Mouse (Mus musculus) neural tube, embryonic 14.5 days (tissue): Measurements from ENCODE around the gene Cobl. TPM values are rescaled to one million over a fixed set of nuclear protein-coding genes. Genes with fewer than 3 reads are reported as not detected.

Source experiments
- ATAC-seq: fragments of 200-750 bp; cut with Nextera tagmentation; 2 replicates; pipeline ENCODE4 v1.8.0; 2017; ENCODE audit warnings: low read depth, mild to moderate bottlenecking, moderate TSS enrichment, moderate library complexity
- H3K27ac ChIP-seq: fragments of 300-500 bp; sonication (generic); 2 replicates; pipeline ENCODE4 v1.5.1; 2014; ENCODE audit warnings: low read depth, mild to moderate bottlenecking, control low read depth, low read length, moderate library complexity, mixed read lengths
- H3K27me3 ChIP-seq: fragments of 300-500 bp; sonication (generic); 2 replicates; pipeline ENCODE4 v1.6.1; 2014; ENCODE audit warnings: low read length; ENCODE audit not compliant: control insufficient read depth, insufficient read depth
- H3K36me3 ChIP-seq: fragments of 300-500 bp; sonication (generic); 2 replicates; pipeline ENCODE4 v1.6.1; 2014; ENCODE audit warnings: low read length, mixed read lengths; ENCODE audit not compliant: control insufficient read depth, insufficient read depth
- H3K4me1 ChIP-seq: fragments of 300-500 bp; sonication (generic); 2 replicates; pipeline ENCODE4 v1.6.1; 2014; ENCODE audit warnings: low read length; ENCODE audit not compliant: control insufficient read depth, insufficient read depth
- H3K4me2 ChIP-seq: fragments of 300-500 bp; sonication (generic); 2 replicates; pipeline ENCODE4 v1.6.1; 2014; ENCODE audit warnings: mild to moderate bottlenecking, low read depth, low read length, control low read depth
- H3K4me3 ChIP-seq: fragments of 300-500 bp; sonication (generic); 2 replicates; pipeline ENCODE4 v1.5.1; 2014; ENCODE audit warnings: low read depth, low read length, control low read depth, mixed read lengths
- H3K9ac ChIP-seq: fragments of 300-500 bp; sonication (generic); replicated peaks from 2 replicates; pipeline ENCODE4 v1.6.1; 2014; ENCODE audit warnings: low read depth, mild to moderate bottlenecking, control low read depth, low read length, mixed read lengths
- H3K9me3 ChIP-seq: fragments of 300-500 bp; sonication (generic); 2 replicates; pipeline ENCODE4 v1.6.1; 2016; ENCODE audit warnings: low read length; ENCODE audit not compliant: control insufficient read depth
- WGBS: fragments of 180-500 bp; shearing (Covaris S2); extraction: QIAGEN DNeasy Blood & Tissue Kit; methylation state at CpG from one replicate; pipeline ENCODE4 v1.1.7; 2014; 5-methylcytosine and 5-hydroxymethylcytosine counted together
- polyA plus RNA-seq: library from polyadenylated mRNA; unstranded; fragments of >200 nt; fragmentation: Nextera tagmentation; extraction: Ambion mirVana; gene quantifications from 2 replicates; pipeline ENCODE4 v1.2.1, GENCODE M21; 2014

Gene Cobl
- polyA plus RNA-seq, 1 experiment from 2014 or later: 16.3 TPM

DNA sequence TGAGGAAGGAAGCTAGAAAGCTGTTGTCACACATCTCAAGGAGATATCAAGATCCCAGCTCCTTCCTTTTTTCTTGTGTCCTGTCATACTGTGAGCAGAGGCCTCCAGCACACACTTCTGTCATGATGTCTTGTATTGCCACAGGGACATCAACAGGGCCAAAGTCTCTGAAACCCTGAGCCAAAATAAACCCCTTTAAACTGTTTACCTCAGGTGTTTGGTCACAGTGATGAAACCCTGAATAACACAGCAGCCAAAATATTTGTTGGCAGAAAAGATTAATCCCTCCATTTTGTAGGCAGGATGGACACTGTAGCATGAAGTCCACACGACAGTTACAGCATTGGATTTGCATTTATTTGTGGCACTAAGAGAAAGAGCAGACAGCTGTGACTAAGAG lies 228.4 kb downstream of the Cobl start:
- WGBS: 82% methylated on average over 1 of the region's 1 CpGs
- no peak for ATAC-seq

GRCm38 (mm10) chr11:12234876-12235275 lies 229.9 kb downstream of the Cobl start:
- no peak overlapping the region for H3K9ac ChIP-seq
- H3K27ac ChIP-seq: no peak overlapping the region
- no peak overlapping the region for H3K4me2 ChIP-seq
- 78% methylated on average over 4 of the region's 4 CpGs for WGBS
- no peak overlapping the region for H3K4me3 ChIP-seq
- H3K27me3 ChIP-seq: no peaks in the 10 kb centered on the region
- H3K36me3 ChIP-seq: no peaks in the 10 kb centered on the region
- H3K4me1 ChIP-seq: no peaks in the 10 kb centered on the region
- no peak for ATAC-seq
- no peaks in the 10 kb centered on the region for H3K9me3 ChIP-seq

More for the DNA sequence above, 228.4 kb downstream of the Cobl start:
- no peak overlapping the region for H3K27ac ChIP-seq
- H3K4me1 ChIP-seq: no peaks in the 10 kb centered on the region
- H3K36me3 ChIP-seq: no peaks in the 10 kb centered on the region
- no peaks in the 10 kb centered on the region for H3K27me3 ChIP-seq
- no peak overlapping the region for H3K4me2 ChIP-seq
- no peak overlapping the region for H3K4me3 ChIP-seq
- H3K9me3 ChIP-seq: no peaks in the 10 kb centered on the region
- no peak overlapping the region for H3K9ac ChIP-seq

- Histone ChIP-seq H3K27ac (no peak overlapping the region), H3K4me1 (no peaks in the 10 kb centered on the region), H3K9me3 (no peaks in the 10 kb centered on the region), H3K4me3 (no peak overlapping the region), H3K27me3 (no peaks in the 10 kb centered on the region), H3K36me3 (no peaks in the 10 kb centered on the region), H3K4me2 (no peak overlapping the region), H3K9ac (no peak overlapping the region)
- ATAC-seq: no peak
- WGBS: 94% methylated on average over 1 of the region's 1 CpGs
Observed at GRCm38 (mm10) chr11:12234126-12234525, 230.6 kb downstream of the Cobl start.

GRCm38 (mm10) chr11:12232743-12233125 lies 232.0 kb downstream of the Cobl start:
- H3K9me3 ChIP-seq: no peaks in the 10 kb centered on the region
- H3K27me3 ChIP-seq: no peaks in the 10 kb centered on the region
- no peaks in the 10 kb centered on the region for H3K36me3 ChIP-seq
- no peak overlapping the region for H3K9ac ChIP-seq
- H3K4me1 ChIP-seq: no peaks in the 10 kb centered on the region
- no peak overlapping the region for H3K4me3 ChIP-seq
- 82% methylated on average over 3 of the region's 3 CpGs for WGBS
- ATAC-seq: no peak
- no peak overlapping the region for H3K27ac ChIP-seq
- H3K4me2 ChIP-seq: no peak overlapping the region

GRCm38 (mm10) chr11:12232041-12232742 lies 232.6 kb downstream of the Cobl start:
- H3K36me3 ChIP-seq: no peaks in the 10 kb centered on the region
- H3K4me2 ChIP-seq: no peak overlapping the region
- no peaks in the 10 kb centered on the region for H3K4me1 ChIP-seq
- H3K9ac ChIP-seq: no peak overlapping the region
- H3K4me3 ChIP-seq: no peak overlapping the region
- 70% methylated on average over 10 of the region's 10 CpGs for WGBS
- no peak overlapping the region for H3K27ac ChIP-seq
- peak; percentile 57; the same call in 1 of the 2 replicates for ATAC-seq
- no peaks in the 10 kb centered on the region for H3K9me3 ChIP-seq
- no peaks in the 10 kb centered on the region for H3K27me3 ChIP-seq

DNA sequence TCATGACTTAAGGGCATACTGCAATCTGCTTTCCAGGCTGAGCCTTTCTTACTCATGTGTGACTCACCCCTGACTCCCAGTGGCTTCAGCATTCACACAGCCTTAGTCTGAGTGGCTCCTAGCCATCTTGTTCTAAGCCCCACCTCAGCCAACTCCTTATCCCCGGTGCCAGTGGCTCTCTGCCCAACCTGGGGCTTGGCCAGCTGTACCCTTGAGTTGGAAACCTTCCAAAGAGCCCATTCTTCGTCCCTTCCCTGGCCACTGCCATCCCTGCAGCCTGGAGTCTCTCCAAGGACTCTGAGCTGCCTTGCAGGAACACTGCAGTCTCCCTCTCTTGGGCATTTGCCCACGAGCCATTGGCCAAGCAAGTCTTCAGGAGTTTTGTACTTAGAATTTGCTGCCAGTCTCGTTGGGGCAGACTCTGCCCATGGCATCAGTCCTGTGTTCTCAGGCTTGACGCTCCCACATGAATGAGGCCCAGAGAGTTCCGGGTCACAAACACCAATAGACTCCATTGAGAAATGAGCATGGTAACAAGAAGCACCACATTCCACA lies 233.2 kb downstream of the Cobl start:
- Histone ChIP-seq H3K27ac (no peak overlapping the region), H3K4me1 (no peaks in the 10 kb centered on the region), H3K4me3 (no peak overlapping the region), H3K4me2 (no peak overlapping the region), H3K27me3 (no peaks in the 10 kb centered on the region), H3K9ac (no peak overlapping the region), H3K36me3 (no peaks in the 10 kb centered on the region), H3K9me3 (no peaks in the 10 kb centered on the region)
- WGBS: 62% methylated on average over 6 of the region's 6 CpGs
- peak; percentile 86 for ATAC-seq

DNA sequence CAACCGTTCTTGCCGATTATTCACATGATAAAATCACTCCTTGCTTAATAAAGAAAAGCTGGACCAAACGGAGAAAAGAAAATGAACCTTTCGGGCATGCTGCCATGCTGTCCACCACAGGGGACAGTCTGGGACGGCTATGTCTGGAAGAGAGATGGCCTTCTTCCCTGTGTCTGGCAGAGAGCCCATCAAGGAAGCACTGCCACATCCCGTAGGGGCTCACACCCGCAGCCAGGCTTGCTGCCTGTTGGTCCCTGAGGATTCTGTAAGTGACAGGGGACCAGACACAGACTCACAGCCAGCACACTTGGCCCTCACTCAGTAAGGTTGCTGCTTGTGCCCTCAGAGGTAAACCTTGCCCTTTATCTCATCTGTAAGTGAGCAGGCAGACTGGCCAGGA lies 235.3 kb downstream of the Cobl start:
- Histone ChIP-seq H3K27me3 (no peaks in the 10 kb centered on the region), H3K36me3 (no peaks in the 10 kb centered on the region), H3K9ac (no peak overlapping the region), H3K9me3 (no peaks in the 10 kb centered on the region), H3K4me3 (no peak overlapping the region), H3K4me2 (no peak overlapping the region), H3K4me1 (no peaks in the 10 kb centered on the region), H3K27ac (no peak overlapping the region)
- 62% methylated on average over 7 of the region's 7 CpGs for WGBS
- ATAC-seq: peak; percentile 21; the same call in 1 of the 2 replicates

GRCm38 (mm10) chr11:12227343-12227742 lies 237.4 kb downstream of the Cobl start:
- no peaks in the 10 kb centered on the region for H3K27me3 ChIP-seq
- no peaks in the 10 kb centered on the region for H3K4me1 ChIP-seq
- ATAC-seq: no peak
- H3K9ac ChIP-seq: no peak overlapping the region
- H3K36me3 ChIP-seq: no peaks in the 10 kb centered on the region
- H3K9me3 ChIP-seq: no peaks in the 10 kb centered on the region
- H3K4me3 ChIP-seq: no peak overlapping the region
- 92% methylated on average over 3 of the region's 3 CpGs for WGBS
- no peak overlapping the region for H3K4me2 ChIP-seq
- no peak overlapping the region for H3K27ac ChIP-seq

DNA sequence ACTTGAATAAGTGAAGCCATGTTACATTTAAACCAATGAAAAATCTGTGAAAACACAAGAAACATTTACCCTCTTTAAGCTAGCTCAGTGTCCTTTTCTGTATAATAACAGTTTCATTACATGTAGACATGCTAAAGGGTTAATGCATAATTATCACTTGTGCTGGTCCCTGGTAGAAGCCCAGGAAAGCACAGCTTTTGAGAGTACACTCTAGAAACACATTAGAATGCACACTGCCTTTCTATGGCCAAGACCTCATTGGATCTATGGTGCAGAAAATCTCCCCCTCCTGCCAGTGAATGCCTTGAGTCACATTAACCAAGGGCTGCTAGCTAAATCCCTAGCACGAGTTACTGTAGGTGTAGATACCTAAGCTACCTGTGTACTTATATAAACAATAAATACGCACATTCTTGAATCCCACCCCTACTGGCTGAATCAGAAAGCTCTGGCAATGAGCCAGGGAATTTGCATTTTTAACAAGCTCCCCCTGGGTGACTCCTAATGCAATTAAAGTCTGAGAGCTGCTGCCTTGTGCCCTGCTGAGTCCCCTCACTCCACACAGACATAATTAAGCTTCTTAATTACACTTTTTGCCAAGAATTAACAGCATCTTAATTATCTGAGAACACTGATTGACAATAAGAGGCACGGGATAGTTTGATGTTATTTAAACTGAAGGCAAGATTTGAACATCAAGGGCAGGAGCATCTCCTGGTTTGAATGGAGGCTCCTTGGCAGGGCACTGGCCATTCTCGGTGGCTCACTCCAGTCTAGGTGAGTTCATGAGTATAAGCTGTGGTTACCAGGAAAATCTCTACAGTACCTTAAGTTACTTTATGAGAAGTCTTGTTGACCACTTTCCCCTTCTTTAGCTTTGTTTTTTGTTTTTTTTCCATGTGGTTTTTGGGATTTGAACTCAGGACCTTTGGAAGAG lies 244.9 kb downstream of the Cobl start:
- H3K4me3 ChIP-seq: no peak overlapping the region
- no peak overlapping the region for H3K9ac ChIP-seq
- H3K36me3 ChIP-seq: no peaks in the 10 kb centered on the region
- peak; percentile 93 for ATAC-seq
- H3K27ac ChIP-seq: no peak overlapping the region
- H3K9me3 ChIP-seq: no peaks in the 10 kb centered on the region
- no peaks in the 10 kb centered on the region for H3K4me1 ChIP-seq
- H3K4me2 ChIP-seq: no peak overlapping the region
- WGBS: 34% methylated on average over 4 of the region's 4 CpGs
- H3K27me3 ChIP-seq: no peaks in the 10 kb centered on the region
